Mouse (Mus musculus): Measurements from ENCODE around the gene Pla1a.

Pla1a gene

DNA sequence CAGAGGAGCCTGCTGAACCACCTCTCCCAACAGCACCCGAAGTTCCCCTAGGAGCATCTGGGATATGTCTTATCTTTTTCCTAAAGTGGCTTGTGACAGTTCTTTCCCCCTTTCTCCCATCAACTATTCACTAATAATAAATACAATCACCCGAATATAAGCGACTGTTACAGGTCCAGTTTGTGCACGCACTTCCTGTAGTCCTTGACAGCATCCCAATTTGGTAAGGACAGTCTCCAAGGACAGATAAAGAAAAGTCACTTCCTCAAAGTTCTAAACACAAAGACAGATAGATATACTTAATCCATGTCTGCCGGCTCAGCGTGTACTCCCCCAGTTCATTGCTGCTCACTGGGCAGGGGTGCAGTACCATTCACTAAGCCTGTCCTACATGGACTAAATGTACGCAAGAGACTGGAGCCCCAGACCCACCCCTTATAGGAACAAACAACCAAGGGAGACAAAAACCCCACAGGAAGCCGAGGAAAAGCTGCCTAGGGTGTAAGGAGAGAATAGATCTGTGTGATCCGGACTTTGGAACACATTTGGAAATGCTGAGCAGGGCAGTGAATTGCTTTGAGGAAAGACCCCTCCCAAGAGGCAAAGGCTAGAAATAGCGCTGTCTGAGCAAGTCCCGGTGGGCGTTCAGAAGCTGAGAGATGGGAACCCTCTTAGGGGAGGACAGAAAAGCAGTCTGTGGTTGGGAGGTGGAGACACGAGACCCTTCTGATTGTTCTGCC is 1.3 kb downstream of the Pla1a start:
- no peak for DNase-seq

DNA sequence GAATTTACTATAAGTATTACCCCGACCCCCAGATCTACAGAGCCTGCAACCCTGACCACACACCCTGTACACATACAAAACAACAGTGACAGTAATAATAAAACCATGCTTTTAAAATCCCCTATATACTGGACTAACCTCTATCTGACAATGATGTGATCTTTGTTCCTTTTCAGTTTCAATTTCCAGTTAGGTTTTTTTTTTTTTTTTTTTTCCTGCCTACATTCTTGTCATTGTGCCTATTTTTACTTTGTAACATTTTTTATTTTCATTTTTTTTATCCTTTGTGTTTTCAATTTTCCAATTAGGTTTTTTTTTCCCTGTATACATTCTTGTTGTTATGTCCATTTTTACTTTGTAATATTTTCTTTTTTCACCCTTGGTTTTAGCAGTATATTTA is 7.1 kb downstream of the Pla1a start:
- DNase-seq, result no peak

DNA sequence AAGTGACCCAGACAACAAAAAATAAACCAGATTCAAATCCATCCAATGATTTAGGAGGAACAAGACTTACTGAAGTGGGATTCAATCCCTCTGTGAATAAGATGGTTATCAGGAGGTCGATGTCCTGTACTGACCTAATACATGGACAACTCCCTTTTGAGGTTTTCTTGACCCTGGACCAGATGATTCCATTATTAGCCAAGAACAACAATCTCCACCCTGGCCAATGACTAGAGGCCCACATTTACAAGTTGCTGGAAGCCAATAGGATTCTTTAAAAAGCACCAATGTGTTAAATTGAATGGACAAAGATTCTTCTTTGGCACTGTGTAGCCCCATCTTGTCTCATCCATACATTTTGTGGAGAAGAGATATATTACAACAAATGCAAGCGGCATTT is 7.6 kb downstream of the Pla1a start:
- no peak for DNase-seq

DNA sequence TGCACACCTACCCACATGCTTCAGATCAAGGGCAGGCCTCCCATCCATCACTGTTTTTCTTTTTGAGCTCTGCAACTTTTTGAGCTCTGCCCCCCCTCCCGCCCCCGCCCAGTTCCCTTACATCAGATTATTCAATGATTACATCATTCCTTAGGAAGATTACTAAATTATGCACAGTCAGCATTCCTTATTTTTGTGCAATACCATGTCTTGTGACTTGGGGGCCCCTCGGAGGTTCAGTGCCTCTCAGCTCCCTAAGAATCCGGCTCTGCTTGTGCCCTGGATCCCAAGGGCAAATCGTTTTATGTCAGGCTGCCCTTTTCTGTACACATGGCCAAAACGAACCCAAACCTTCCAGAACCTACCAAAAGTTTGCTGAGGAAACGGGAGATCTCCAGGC is 18.0 kb downstream of the Pla1a start:
- DNase-seq, result no peak

DNA sequence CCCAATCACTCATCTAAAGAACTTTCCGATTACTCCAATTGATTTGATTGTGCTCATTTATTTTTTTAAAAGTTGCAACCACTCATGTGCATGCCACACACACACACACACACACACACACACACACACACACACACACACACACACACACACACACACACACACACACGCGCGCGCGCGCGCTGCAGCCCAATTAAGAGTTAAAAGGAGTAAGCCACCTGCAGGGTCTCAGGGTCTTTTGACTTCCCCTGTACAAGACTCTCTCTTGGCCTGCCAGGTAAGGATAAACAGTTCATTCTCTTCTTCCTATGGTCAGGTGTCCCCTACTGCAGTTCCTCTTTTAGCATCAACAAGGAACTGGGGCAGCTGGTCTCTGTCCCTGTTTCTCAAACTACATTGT is 24.5 kb downstream of the Pla1a start:
- no peak for DNase-seq

DNA sequence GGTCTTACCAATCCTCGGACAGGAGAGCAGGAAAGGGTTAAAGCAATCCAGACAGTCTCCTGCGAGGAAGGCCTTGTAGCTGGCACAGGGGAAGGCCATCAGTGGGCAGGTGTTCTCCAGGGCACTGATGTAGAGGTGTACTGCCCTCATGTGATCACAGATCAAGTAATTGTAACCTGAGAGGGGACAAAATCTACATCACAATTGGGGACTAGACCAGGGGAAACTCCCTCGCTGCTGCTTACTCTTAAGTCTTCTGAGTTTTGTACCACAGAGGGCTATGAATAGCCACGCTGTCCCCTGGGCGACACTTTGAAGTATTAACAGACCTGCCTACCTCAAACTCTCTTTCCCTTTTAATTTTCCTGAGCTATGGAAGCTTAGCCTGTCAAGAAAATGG is 25.4 kb downstream of the Pla1a start:
- no peak for DNase-seq

DNA sequence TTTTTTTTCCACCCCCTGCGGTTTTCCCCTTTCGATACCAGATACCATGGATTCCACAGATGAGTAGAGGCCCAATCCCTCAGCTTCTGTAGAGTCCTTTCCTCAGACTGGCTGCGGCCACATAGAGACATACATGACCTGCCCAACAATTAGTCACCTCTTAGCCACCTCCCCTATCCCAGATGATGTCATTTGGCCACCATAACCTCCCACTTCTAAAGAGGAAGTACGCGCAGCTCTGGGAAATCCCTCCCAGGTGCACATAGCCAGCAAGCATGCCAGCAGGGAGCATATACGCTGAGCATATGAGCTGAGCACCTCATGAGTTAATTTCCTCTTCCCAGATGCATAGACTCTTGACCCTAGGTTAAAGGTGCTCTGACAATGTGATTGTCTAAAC is 26.2 kb downstream of the Pla1a start:
- DNase-seq, result no peak

DNA sequence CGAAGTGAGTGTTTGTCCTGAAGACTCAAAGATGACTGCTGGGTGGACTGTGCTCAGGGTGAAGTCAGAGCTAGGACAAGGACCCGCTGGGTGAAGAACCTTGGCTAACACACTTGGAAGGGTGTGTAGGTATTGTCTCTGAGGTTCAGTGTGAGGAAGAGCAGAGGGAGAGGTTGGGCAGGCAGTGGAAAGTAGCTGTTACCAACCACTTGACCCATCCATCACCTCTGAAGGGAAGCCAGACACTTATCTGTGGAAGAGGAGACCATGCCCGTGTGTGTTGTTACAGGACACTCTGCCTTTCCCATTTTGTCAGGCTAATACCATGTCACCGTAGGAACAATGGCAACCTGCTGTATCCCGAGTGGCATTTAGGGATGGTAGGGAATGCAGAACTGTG is 26.7 kb downstream of the Pla1a start:
- DNase-seq, result no peak

DNA sequence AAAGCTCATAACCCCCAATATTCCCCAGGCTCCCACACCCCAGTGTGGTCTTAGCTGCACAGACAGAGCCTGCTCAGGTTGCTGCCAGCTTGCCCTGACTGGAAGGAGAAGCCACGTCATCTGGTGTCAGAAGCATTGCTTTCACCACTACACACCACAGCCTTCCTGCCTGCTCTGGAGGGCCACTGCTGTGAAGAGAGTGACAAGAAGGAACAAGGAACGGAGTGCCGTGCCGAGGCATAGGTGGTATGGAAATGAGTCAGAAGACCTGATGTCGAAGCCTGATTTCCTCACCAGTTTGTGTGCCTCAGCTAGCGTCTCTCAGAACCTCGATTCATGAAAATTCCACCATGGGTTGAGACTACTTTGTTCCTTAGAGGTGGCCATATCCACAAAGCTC is 29.3 kb downstream of the Pla1a start:
- no peak for DNase-seq

DNA sequence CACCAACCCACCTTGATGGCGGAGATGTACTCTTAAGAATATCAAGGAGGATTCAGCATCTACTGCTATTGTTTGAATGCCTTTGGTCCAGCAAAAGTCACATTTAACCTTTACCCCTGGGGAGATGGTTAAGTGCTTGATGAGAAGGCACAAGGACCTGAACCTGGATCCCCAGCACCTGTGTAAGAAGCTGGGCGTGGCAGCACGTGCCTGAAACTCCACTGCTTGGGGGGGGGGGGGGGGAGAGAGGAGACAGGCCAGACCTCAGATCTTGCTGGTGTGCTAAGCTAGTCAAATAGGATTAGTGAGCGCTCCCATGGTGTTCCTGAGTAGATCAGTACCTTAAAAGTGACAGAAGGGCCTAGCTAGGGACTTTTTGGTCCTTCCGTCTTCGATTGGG is 31.5 kb downstream of the Pla1a start:
- DNase-seq, result no peak

DNA sequence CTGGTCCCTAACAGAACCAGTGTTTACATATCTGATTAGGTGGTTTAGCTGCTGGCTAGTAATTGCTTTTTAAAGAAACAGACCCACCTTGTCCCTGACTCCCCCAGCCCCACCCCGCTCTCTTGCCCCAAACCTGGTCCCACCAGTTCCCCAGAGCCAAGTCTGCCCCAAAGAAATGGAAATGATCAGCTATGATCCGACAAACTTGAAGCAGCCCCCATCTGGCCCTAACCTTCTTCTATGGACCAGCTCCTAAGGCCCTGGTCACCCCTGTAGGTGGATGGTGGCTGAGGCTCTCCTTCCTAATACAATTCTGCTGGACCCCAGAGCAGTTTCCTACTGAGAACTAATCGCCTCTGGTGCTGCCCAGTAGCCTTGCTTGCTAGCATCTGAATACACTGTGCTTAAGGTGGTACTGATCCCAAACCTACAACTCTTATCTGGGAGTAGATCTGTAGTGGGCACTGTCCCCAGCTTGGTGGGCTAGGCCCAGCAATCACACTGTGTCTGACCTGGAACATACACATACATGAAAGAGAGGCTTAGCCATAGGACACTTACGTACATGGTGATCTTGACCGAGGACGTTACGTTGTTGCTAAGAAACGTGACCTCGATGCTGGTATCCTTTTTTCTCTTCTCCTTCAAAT is 32.5 kb downstream of the Pla1a start:
- DNase-seq, result no peak

DNA sequence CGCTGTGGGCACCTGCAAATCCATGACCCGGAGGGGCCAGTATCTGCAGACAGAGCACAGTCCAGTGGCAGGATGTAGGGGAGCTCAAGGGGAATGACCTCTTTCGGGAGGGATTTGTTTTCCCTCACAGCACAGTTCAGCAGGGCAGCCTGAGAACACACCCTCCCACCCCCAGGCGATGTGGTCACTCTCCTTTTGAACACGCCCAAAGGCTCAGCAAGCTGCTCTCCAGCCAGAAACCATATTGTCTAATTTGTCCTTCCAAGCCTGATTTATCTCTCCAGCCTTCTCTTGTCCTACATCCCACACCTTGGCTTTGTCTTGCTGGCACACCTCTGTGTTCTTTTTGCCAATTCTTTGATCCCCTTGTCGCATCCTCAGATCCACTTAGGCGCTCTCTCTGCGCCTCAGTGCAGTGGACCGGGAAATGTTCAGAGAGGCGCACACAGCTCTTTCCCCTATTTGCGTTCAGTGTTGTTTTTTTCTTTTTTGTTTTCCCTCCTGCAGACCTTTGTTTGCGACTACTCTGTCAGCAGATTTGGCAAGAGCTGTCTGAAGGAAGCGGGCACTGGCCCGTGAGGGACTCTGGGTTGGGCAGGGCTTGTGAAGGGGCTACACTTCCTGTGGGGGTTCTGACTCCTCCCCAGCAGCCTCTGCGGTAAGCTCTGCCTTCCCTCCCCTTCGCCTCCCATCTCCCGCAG is 33.3 kb downstream of the Pla1a start:
- peak; percentile 58 for DNase-seq

DNA sequence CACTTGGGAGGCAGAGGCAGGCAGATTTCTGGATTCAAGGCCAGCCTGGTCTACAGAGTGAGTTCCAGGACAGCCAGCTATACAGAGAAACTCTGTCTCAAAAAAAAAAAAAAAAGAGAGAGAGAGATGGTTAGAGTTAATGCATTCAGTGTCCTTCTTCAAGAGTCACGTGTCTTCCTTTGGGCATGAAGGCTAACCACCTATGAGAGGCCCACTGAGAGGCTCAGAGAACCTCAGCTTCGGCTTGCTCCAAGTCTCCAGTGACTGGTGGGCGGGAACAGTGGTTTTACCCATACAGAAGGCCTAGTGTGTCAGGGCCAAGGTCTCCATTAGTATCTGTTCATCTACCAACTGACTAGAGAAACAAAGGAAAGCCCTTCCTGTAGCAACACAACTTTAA is 33.9 kb downstream of the Pla1a start:
- DNase-seq, result peak; percentile 18

DNA sequence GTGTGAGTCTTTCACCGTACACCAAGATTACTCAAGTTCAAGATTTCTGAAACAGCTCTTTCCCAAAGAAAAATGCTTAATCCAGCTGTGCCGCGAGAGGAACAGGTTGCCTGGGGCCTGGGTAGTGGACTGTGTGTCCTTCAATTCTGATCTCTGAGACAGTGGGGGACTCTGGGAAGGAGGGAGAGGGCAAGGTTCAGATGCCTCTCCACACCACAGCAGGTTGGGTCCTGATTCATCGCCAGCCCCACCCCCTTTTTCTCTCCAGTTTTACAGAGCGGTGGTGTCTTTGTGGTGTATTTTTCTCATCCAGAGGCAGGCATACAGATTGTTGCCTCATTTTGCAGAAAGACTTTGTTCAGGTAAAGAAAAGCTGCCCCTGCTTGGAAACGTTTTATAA is 34.7 kb downstream of the Pla1a start:
- DNase-seq, result no peak

DNA sequence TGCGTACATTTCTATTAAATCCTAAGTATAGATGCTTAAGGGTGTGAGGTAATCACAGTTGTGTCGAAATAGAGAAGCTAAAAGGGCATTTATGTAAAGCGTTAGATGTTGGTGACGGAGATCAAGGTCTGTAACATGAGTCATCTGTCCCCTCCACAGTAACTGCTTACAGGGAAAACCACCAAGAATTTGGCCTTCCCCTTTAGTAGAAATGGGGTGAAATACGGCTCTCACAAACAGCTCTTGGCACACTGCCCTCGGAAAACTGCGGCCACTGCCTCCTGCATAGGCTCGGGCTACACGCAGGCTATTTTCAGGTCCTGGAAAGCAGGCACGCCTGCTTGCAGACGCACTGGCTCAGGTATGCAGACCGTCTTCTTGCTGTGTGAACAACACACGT is 36.8 kb downstream of the Pla1a start:
- DNase-seq, result peak; percentile 76

DNA sequence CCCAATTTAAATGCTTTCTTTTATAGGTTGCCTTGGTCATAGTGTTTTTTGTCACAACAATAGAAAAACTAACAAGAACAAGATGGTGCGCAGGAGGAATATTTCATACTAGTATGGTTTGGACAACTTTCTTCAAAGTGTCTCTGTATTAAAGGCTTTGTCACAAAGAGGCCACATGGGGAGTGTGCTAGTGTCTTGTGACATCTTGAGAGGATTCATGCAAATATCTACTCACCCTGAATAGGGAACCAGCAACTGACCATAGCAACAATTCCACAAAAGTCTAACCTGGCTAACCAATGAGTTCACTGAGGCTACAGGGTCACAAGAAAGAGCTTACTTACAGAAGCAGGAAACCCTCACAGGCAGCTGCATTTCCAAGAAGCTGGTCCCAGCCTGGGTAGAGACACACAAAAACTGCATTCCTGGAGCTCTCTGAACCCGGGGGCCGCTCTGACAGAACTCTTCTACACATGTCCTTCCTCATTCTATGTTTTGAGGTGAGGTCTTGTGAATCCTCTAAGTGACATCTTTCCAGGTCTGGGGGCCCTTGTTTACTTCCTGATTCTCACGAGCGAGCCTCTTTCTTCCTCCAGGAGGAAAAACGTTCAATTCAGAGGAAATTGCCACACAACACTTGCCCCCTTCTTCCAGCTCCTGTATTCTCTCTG is 37.8 kb downstream of the Pla1a start:
- no peak for DNase-seq

DNA sequence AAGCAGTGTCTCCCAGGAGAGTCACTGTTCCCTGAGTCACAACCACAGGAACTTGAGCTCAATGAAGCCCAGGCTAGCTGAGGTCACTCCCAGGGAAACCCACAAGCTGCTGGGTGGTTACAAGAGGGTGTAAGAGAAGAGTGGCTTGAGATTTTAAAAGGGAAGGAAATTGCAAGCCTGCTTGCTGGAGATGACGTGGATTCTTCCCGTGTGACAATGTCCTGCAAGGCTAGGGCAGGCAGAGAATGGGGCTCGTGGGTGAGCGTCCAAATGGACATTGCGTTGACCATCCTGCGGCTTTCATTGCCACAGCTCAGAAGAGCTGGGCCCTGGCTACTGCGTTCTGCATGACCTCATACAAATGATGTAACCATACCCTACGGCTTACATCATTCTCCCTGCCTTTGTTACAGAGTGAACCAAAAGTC is 38.7 kb downstream of the Pla1a start:
- DNase-seq, result no peak

DNA sequence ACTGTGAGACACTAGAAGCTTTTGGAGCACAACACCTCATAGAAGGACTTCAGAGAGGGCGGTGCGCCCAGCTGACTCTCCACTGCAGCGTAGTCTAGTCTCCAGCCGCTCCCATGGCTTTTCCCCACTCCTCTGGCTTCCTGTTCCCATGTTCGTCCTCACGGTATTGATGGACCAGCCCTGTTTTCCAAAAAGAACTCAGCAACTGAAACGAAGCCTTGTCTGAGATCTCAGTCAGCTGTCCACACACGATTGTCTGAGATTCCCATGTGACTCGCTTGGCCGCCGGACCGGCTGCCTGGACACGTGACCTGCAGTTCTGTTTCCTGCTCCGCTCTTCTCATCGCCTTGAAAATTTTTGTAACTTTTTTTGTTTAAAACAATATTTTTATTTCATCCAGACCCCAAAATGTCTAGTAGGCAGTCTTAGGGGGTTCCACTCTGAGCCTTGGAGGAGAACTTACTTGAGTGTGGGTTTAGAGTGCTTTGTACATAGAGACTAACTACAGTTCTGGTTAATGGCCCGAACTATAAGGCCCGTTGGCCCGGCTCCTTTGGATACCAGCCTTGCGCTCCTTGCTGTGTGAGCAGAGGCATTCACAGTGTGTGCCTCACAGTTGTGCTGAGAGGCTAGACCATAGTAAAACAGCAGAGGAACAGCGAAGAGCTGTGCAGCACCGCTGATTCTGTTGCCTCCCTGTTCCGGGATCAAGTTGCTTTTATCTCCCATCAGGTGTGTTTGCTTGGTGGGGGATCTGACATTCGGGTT is 40.6 kb downstream of the Pla1a start:
- peak; percentile 34 for DNase-seq

DNA sequence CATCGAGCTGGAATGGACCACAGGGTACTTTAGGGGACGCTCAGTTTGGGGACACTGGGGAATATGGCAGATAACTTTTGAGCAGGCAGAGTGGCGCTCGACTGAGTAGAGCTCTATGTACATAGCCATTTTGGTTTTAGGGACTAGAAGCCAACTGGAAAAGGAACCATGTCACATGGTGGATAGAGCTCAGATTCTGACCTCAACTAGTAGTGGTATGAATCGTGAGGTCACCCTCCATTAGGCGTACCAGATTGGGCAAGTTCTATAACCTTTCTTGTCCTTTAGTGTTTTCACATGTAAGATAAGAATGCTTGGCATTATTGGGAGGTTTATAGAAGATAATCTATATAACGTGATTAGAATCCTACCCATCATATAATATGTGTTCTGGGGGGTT is 42.6 kb downstream of the Pla1a start:
- no peak for DNase-seq

DNA sequence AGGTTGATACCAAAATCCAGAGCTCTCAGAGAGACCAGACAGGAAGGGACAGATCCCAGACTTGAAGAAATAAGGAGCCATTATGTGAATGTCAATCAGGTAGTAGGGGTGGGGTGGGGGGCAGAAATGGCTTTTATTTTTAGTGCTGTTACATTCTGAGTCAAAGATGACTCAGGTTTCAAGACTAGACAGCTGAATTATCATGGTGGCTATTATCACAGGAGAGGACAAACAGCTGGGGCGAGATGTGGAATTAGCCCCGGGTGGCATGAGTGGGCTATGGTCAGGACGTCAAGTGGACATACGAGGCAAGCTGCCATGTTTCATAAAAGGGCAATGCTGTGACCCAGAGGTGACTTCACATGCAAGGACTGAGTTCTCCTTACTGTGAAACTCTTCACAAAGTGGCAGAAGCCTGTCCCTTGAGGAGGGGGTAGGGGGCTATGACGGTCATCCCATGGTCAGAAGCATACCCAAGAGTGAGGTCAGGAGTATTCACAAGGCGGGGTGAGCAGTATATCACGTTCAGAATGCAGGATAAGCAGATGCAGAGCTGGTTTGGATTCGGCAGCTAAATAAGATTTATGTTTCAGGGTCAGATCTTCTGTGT is 43.6 kb downstream of the Pla1a start:
- no peak for DNase-seq

DNA sequence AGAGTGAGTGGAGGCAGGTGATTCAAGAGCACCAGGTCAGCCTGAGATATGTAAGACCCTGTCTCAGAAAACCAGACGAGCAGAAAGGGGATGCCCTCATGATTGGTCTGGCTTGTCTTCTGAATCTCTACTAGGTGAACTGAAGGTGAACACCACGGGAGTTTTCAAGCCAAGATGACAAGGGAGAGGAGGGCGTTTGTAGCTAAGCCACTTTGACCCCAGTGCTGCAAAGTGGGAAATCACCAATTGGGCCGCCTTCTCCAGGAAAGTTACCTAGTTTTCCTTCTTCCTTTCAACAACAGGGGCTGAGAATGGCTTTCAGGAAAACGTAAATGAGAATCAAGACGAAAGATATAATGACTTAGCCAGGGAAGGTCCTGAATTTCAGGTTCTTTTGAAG is 44.2 kb downstream of the Pla1a start:
- DNase-seq, result no peak

DNA sequence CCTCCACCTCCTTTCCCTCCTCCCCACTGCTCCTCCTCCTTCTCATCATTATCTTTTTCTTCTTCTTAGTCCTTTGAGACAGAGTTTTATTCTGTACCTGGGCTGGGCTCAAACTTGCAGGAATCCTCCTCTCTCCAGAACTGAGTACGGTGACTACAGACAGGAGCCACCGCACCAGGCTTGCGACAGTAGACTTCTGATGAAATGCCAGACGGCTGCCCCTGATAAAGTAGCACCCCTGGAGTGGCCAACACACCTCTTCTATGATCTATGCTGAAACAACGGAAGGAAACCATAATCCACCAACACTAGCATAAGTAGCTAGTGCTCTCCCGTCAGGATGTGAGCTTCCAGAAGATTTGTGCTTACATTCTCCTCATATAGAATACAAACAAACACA is 45.6 kb downstream of the Pla1a start:
- no peak for DNase-seq

DNA sequence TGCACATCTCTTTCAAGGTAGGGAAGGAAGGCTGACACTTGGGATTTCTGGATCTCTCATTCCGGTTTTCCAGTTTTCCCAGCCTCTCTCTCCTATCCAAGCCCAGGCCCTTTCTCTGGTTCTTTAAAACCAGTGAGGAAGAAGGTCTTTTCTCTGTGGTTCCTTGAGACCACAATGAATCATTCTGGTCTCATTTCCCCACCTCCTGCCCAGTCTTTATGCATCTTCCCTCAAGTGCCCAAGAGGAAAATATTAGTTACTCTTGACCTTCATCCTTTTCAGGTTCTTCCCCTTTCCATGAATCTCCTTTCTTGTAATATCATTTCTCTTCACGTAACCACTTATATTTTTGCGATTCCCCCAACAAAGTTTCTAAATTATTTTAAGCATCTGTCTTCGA is 47.2 kb downstream of the Pla1a start:
- no peak for DNase-seq
